Comparison of ENCODE assay signal across 12 mouse cellular contexts in genomic region chr11:70804395-70804794, GRCm38 (mm10). TPM values are rescaled to one million over a fixed set of nuclear protein-coding genes. Genes with fewer than 3 reads are reported as not detected.
"Had no signal": no experiment of that assay in that cellular context is flagged by ENCODE, and none has a peak within 500 bp of the region (broad histone marks: within the 10 kb centered on the region; RNA-seq: fewer than 3 reads in every experiment).

No protein-coding gene starts in this region.

- H3K9me3 ChIP-seq: limb, embryonic 15.5 days; liver, embryonic 13.5 days; midbrain, embryonic 12.5 days; neural tube, embryonic 13.5 days had no signal

- H3K4me3 ChIP-seq: limb, embryonic 15.5 days; liver, embryonic 13.5 days; midbrain, embryonic 12.5 days; neural tube, embryonic 13.5 days had no signal

- H3K36me3 ChIP-seq: limb, embryonic 15.5 days; liver, embryonic 13.5 days; midbrain, embryonic 12.5 days; neural tube, embryonic 13.5 days had no signal

- H3K27ac ChIP-seq: limb, embryonic 15.5 days; liver, embryonic 13.5 days; midbrain, embryonic 12.5 days; neural tube, embryonic 13.5 days had no signal

- DNase-seq: layer of hippocampus, postnatal 36 days; liver, embryonic 13.5 days; lung, postnatal 4 days; retina, postnatal 1 day; thymus, postnatal 36 days had no signal

- H3K9ac ChIP-seq: limb, embryonic 15.5 days; liver, embryonic 13.5 days; midbrain, embryonic 12.5 days; neural tube, embryonic 13.5 days had no signal

- H3K27me3 ChIP-seq: limb, embryonic 15.5 days; midbrain, embryonic 12.5 days; neural tube, embryonic 13.5 days had no signal

- H3K4me1 ChIP-seq: limb, embryonic 15.5 days; midbrain, embryonic 12.5 days; neural tube, embryonic 13.5 days had no signal

- ATAC-seq: midbrain, embryonic 16.5 days had no signal

- H3K4me2 ChIP-seq: limb, embryonic 15.5 days; liver, embryonic 13.5 days; midbrain, embryonic 12.5 days; neural tube, embryonic 13.5 days had no signal

RNA-seq across cellular contexts. Expression of gene Scimp, which starts 8.0 kb away (rescaled TPM):
- total RNA-seq: layer of hippocampus, adult 18-20 months; layer of hippocampus, postnatal 36 days; left cerebral cortex, postnatal 25 days had no signal
- polyA plus RNA-seq: limb, embryonic 11.5 days; midbrain, embryonic 12.5 days; midbrain, embryonic 16.5 days; neural tube, embryonic 13.5 days had no signal
